Mouse (Mus musculus) heart, embryonic 14.5 days (tissue): Measurements from ENCODE around the gene Ift80. TPM values are rescaled to one million over a fixed set of nuclear protein-coding genes. Genes with fewer than 3 reads are reported as not detected.

ENCODE experiments used
- ATAC-seq: fragments of 200-750 bp; cut with Nextera tagmentation; 2 replicates; pipeline ENCODE4 v1.8.0; 2017; ENCODE audit warnings: low read depth, moderate TSS enrichment; ENCODE audit not compliant: insufficient number of reproducible peaks, insufficient read depth, low FRiP score
- H3K27ac ChIP-seq, 2 experiments: fragments of 200-500 bp in 1 of 2; fragments of 300-500 bp in 1 of 2; sonication (generic) in 1 of 2; replicated peaks in 1 of 2; 2 replicates each; pipeline ENCODE4 v1.5.1; 2012 to 2014; ENCODE audit warnings: low read depth in 2 of 2, low read length in 2 of 2, control low read depth in 1 of 2, mild to moderate bottlenecking in 1 of 2, mixed read lengths in 1 of 2; ENCODE audit not compliant: control insufficient read depth in 1 of 2, insufficient read depth in 1 of 2
- H3K27me3 ChIP-seq: fragments of 300-500 bp; sonication (generic); 2 replicates; pipeline ENCODE4 v1.6.1; 2014; ENCODE audit warnings: mild to moderate bottlenecking, low read length, control low read depth; ENCODE audit not compliant: control insufficient read depth, insufficient read depth
- H3K36me3 ChIP-seq: fragments of 300-500 bp; sonication (generic); 2 replicates; pipeline ENCODE4 v1.6.1; 2014; ENCODE audit warnings: mild to moderate bottlenecking, control low read depth, low read length, mixed read lengths; ENCODE audit not compliant: control insufficient read depth, insufficient read depth
- H3K4me1 ChIP-seq, 2 experiments: fragments of 200-500 bp in 1 of 2; fragments of 300-500 bp in 1 of 2; sonication (generic) in 1 of 2; 2 replicates each; pipeline ENCODE4 v1.6.1; 2012 to 2014; ENCODE audit warnings: low read length in 2 of 2, control low read depth in 1 of 2, mixed read lengths in 1 of 2; ENCODE audit not compliant: control insufficient read depth in 2 of 2, insufficient read depth in 2 of 2
- H3K4me2 ChIP-seq: fragments of 300-500 bp; sonication (generic); 2 replicates; pipeline ENCODE4 v1.6.1; 2014; ENCODE audit warnings: mild to moderate bottlenecking, low read length
- H3K4me3 ChIP-seq, 2 experiments: fragments of 200-500 bp in 1 of 2; fragments of 300-500 bp in 1 of 2; sonication (generic) in 1 of 2; 2 replicates each; pipeline ENCODE4 v1.5.1; 2012 to 2014; ENCODE audit warnings: low read length in 2 of 2, mild to moderate bottlenecking in 2 of 2, control low read depth in 1 of 2, low read depth in 1 of 2, moderate library complexity in 1 of 2; ENCODE audit not compliant: control insufficient read depth in 1 of 2, insufficient read depth in 1 of 2
- H3K9ac ChIP-seq: fragments of 300-500 bp; sonication (generic); 2 replicates; pipeline ENCODE4 v1.6.1; 2014; ENCODE audit warnings: mild to moderate bottlenecking, low read length
- H3K9me3 ChIP-seq: fragments of 300-500 bp; sonication (generic); 2 replicates; pipeline ENCODE4 v1.6.1; 2016; ENCODE audit warnings: low read length, control low read depth; ENCODE audit not compliant: control insufficient read depth
- WGBS: fragments of 180-500 bp; shearing (Covaris S2); extraction: QIAGEN DNeasy Blood & Tissue Kit; methylation state at CpG from one replicate; pipeline ENCODE4 v1.1.7; 2014; 5-methylcytosine and 5-hydroxymethylcytosine counted together
- polyA plus RNA-seq: library from polyadenylated mRNA; unstranded; fragments of >200 nt; fragmentation: Nextera tagmentation; extraction: Ambion mirVana; gene quantifications from 2 replicates; pipeline ENCODE4 v1.2.1, GENCODE M21; 2014

Ift80 gene
- polyA plus RNA-seq, 1 experiment from 2014 or later, result 9.3 TPM

GRCm38 (mm10) chr3:68886845-68887244, 117.5 kb downstream of the Ift80 start:
- H3K27ac ChIP-seq, result no peak overlapping the region
- whole genome bisulfite sequencing, result 88% methylated on average over 5 of the region's 5 CpGs

GRCm38 (mm10) chr3:68874079-68874478, 130.3 kb downstream of the Ift80 start:
- H3K4me2 ChIP-seq, result no peak overlapping the region
- no peaks in the 10 kb centered on the region for H3K9me3 ChIP-seq
- peaks cover 7% of the 10 kb centered on the region in 2 experiments; a peak in 1 of 4 replicates for H3K4me1 ChIP-seq
- H3K9ac ChIP-seq, result no peak overlapping the region
- no peak for ATAC-seq
- peaks cover 10% of the 10 kb centered on the region for H3K27me3 ChIP-seq
- no peak overlapping the region for H3K4me3 ChIP-seq
- no peaks in the 10 kb centered on the region for H3K36me3 ChIP-seq
- 86% methylated on average over 2 of the region's 2 CpGs for WGBS
- H3K27ac ChIP-seq, result no peak overlapping the region

More at GRCm38 (mm10) chr3:68886845-68887244, 117.5 kb downstream of the Ift80 start:
- Histone ChIP-seq H3K4me1 (no peaks in the 10 kb centered on the region), H3K27me3 (no peaks in the 10 kb centered on the region), H3K36me3 (no peaks in the 10 kb centered on the region), H3K9ac (no peak overlapping the region), H3K4me3 (no peak overlapping the region), H3K9me3 (no peaks in the 10 kb centered on the region), H3K4me2 (no peak overlapping the region)
- ATAC-seq, result no peak

DNA sequence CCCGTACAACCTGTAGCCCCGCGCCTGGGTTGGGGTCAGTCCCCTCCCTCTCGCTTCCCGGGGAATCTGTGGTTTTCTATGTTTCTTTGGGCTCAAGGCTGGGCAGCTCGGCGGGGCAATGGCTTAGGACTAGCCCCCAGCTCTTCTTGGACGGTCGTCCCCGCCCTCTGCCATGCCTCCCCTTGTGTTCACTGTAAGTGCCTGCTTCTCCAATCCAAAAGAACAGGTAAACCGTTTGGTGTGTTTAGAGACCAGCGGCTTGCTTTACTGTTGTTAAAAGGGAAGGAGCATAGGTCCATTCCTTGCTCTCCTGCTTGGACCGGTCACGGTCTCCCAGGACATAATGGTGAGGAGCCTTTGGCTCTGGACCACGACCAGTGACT, 133.8 kb downstream of the Ift80 start:
- no peak for ATAC-seq
- Histone ChIP-seq H3K27ac (peak overlapping the region; percentile 6 to 41; a peak in 2 of 4 replicates), H3K4me3 (peak overlapping the region; percentile 71 to 73), H3K9ac (peak overlapping the region; percentile 80), H3K4me2 (peak overlapping the region; percentile 100), H3K27me3 (peaks cover 23% of the 10 kb centered on the region), H3K36me3 (no peaks in the 10 kb centered on the region), H3K9me3 (no peaks in the 10 kb centered on the region), H3K4me1 (peaks cover 7% of the 10 kb centered on the region in 2 experiments; a peak in 1 of 4 replicates)
- 3% methylated on average over 15 of the region's 15 CpGs for WGBS

DNA sequence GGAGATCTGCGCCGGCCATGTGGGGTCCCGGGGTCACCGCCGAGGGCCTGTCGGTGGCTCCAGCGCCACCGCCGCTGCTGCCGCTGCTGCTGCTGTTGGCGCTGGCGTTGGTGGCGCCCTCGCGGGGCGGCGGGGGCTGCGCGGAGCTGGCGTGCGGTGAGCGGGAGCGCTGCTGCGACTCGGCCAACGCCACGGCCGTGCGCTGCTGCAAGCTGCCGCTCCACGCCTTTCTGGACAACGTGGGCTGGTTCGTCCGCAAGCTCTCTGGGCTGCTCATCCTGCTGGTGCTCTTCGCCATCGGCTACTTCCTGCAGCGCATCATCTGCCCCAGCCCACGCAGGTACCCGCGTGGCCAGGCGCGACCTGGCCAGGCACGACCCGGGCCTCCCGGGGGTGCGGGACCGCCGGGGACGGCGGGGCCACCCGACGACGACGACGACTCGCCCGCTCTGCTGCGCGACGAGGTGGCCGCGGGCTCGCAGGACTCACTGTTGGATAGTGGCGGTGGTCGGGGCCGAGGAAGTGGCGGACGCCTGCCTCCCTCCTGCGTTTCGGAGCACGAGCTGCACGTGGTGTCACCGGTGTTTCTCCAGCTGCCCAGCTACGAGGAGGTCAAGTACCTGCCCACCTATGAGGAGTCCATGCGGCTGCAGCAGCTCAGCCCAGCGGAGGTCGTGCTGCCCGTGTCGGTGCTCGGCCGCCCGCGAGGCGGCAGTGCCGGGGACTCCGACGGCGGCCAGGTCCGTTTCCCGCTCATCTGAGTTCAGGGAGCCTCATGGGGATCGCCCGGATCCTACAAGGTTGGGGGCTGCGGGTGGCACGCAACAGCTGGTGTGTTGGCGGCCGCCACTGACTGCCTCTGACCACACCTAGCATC, 134.4 kb downstream of the Ift80 start:
- Histone ChIP-seq H3K4me1 (peaks cover 7% of the 10 kb centered on the region in 2 experiments; a peak in 1 of 4 replicates), H3K27me3 (peaks cover 23% of the 10 kb centered on the region), H3K27ac (peak overlapping the region; percentile 6 to 55; a peak in 3 of 4 replicates), H3K9me3 (no peaks in the 10 kb centered on the region), H3K36me3 (no peaks in the 10 kb centered on the region), H3K4me2 (peak overlapping the region; percentile 100), H3K4me3 (peak overlapping the region; percentile 71 to 73), H3K9ac (peak overlapping the region; percentile 80)
- WGBS, result under 1% methylated on average over 95 of the region's 96 CpGs
- ATAC-seq, result peak; percentile 59

DNA sequence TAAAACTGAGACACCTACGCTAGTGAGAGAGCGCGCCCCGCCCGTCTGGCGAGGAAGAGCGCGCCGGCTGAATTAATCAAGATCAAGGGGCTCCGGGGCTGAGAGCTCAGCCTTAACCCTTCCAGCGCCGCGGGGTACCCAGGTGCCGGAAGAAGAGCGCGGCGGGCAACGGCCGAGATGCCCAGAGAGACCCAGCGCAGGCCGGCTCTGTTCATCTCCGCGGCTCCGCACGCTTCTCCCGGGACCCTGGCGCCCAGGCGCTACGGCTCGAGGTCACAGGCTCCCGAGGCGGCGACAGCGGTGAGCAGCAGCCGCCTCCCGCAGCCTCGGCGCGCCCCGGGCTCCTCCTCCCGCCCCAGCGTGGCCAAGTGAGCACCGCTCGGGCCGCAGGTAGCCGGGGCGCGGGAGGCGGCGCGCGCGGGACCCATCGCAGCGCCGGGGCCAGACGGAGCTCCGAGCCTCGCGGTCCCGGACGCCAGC, 135.1 kb downstream of the Ift80 start, which contains the start of gene 1110032F04Rik:
TSS of gene 1110032F04Rik (plus strand) at position 376 of the 480 bp plus-strand sequence.
- H3K27me3 ChIP-seq, result peaks cover 23% of the 10 kb centered on the region
- under 1% methylated on average over 53 of the region's 62 CpGs for WGBS
- H3K4me2 ChIP-seq, result peak within 1 kb of the TSS; percentile 100
- peak; percentile 57 for ATAC-seq
- peaks cover 7% of the 10 kb centered on the region in 2 experiments; a peak in 1 of 4 replicates for H3K4me1 ChIP-seq
- no peaks in the 10 kb centered on the region for H3K36me3 ChIP-seq
- H3K27ac ChIP-seq, result peak within 1 kb of the TSS; percentile 6 to 55; a peak in 3 of 4 replicates
- H3K9ac ChIP-seq, result peak within 1 kb of the TSS; percentile 80
- peak within 1 kb of the TSS; percentile 71 to 73 for H3K4me3 ChIP-seq
- no peaks in the 10 kb centered on the region for H3K9me3 ChIP-seq

GRCm38 (mm10) chr3:68852414-68852813, 152.0 kb downstream of the Ift80 start:
- Histone ChIP-seq H3K9ac (no peak overlapping the region), H3K4me2 (no peak overlapping the region), H3K9me3 (no peaks in the 10 kb centered on the region), H3K4me3 (no peak overlapping the region), H3K27ac (no peak overlapping the region), H3K27me3 (no peaks in the 10 kb centered on the region), H3K36me3 (no peaks in the 10 kb centered on the region), H3K4me1 (no peaks in the 10 kb centered on the region)
- whole genome bisulfite sequencing, result 77% methylated on average over 1 of the region's 1 CpGs
- no peak for ATAC-seq

GRCm38 (mm10) chr3:68848323-68848722, 156.0 kb downstream of the Ift80 start:
- no peak for ATAC-seq
- H3K36me3 ChIP-seq, result no peaks in the 10 kb centered on the region
- 61% methylated on average over 3 of the region's 3 CpGs for WGBS
- no peak overlapping the region for H3K27ac ChIP-seq
- no peaks in the 10 kb centered on the region for H3K4me1 ChIP-seq
- 0 out of 2 replicates have a peak, but pooled peaks cover 3% of the 10 kb centered on the region for H3K9me3 ChIP-seq
- no peaks in the 10 kb centered on the region for H3K27me3 ChIP-seq
- no peak overlapping the region for H3K4me3 ChIP-seq
- H3K4me2 ChIP-seq, result no peak overlapping the region
- no peak overlapping the region for H3K9ac ChIP-seq
